Mouse (Mus musculus) erythroblast, embryonic 14.5 days (primary cell): ENCODE measurements around the gene AU040320. TPM values are rescaled to one million over a fixed set of nuclear protein-coding genes. Genes with fewer than 3 reads are reported as not detected.

Experiments
- H3K27me3 ChIP-seq: 2 replicates; pipeline ENCODE4 v1.6.1; 2012; ENCODE audit warnings: inconsistent platforms; ENCODE audit not compliant: control insufficient read depth
- H3K36me3 ChIP-seq: 2 replicates; pipeline ENCODE4 v1.6.1; 2012; ENCODE audit warnings: mild to moderate bottlenecking, inconsistent platforms; ENCODE audit not compliant: control insufficient read depth
- H3K4me1 ChIP-seq: 2 replicates; pipeline ENCODE4 v1.6.1; 2012; ENCODE audit warnings: inconsistent platforms; ENCODE audit not compliant: control insufficient read depth
- H3K4me3 ChIP-seq: replicated peaks from 2 replicates; pipeline ENCODE3; 2012; ENCODE audit warnings: moderate library complexity, mild to moderate bottlenecking, inconsistent platforms
- H3K9me3 ChIP-seq: 2 replicates; pipeline ENCODE4 v1.6.1; 2012; ENCODE audit warnings: low read length, inconsistent platforms, mixed read lengths; ENCODE audit not compliant: control insufficient read depth
- GATA1 ChIP-seq: IDR thresholded peaks from 2 replicates; pipeline ENCODE4 v1.6.1; 2012; ENCODE audit warnings: low read length, inconsistent platforms, mixed read lengths
- TAL1 ChIP-seq: IDR thresholded peaks from 3 replicates; pipeline ENCODE4 v1.6.1; 2012; ENCODE audit warnings: low read length, inconsistent platforms, mixed read lengths
- polyA plus RNA-seq: library from polyadenylated mRNA; stranded (reverse); fragments of >175 nt; gene quantifications from 2 replicates; pipeline ENCODE4 v1.2.3, GENCODE M21; 2012

The AU040320 gene
- polyA plus RNA-seq: 0.43 and 1.5 TPM in 2 replicates

GRCm38 (mm10) chr4:126753268-126754230 is at the start of gene AU040320, which contains the start of gene Ncdn:
AU040320 (plus strand) TSS chr4:126753544.
Ncdn (minus strand) TSS chr4:126753438.
- Histone ChIP-seq H3K36me3 (peaks cover 26% of the 10 kb centered on the region), H3K9me3 (no peaks in the 10 kb centered on the region), H3K27me3 (no peaks in the 10 kb centered on the region), H3K4me1 (peaks cover 35% of the 10 kb centered on the region), H3K4me3 (peak within 1 kb of the TSS; percentile 98)
- TF ChIP-seq GATA1: no peak

- H3K27me3 ChIP-seq: no peaks in the 10 kb centered on the region
- TF ChIP-seq TAL1 (no peak), GATA1 (no peak)
- no peak overlapping the region for H3K4me3 ChIP-seq
- no peaks in the 10 kb centered on the region for H3K9me3 ChIP-seq
- H3K4me1 ChIP-seq: no peaks in the 10 kb centered on the region
- H3K36me3 ChIP-seq: peaks cover 81% of the 10 kb centered on the region
Measured at GRCm38 (mm10) chr4:126706630-126707438, 46.5 kb upstream of the AU040320 start.

GRCm38 (mm10) chr4:126707439-126707826 is 45.9 kb upstream of the AU040320 start:
- H3K27me3 ChIP-seq: no peaks in the 10 kb centered on the region
- no peak overlapping the region for H3K4me3 ChIP-seq
- H3K36me3 ChIP-seq: peaks cover 80% of the 10 kb centered on the region
- no peaks in the 10 kb centered on the region for H3K4me1 ChIP-seq
- no peaks in the 10 kb centered on the region for H3K9me3 ChIP-seq
- TF ChIP-seq GATA1 (no peak), TAL1 (no peak)

GRCm38 (mm10) chr4:126732111-126732510 is 21.2 kb upstream of the AU040320 start:
- H3K4me1 ChIP-seq: peaks cover 4% of the 10 kb centered on the region
- no peak overlapping the region for H3K4me3 ChIP-seq
- peaks cover 15% of the 10 kb centered on the region; the same call in 1 of the 2 replicates for H3K9me3 ChIP-seq
- no peak for TF ChIP-seq GATA1
- TF ChIP-seq TAL1: no peak
- peaks cover 84% of the 10 kb centered on the region for H3K27me3 ChIP-seq
- H3K36me3 ChIP-seq: no peaks in the 10 kb centered on the region

DNA sequence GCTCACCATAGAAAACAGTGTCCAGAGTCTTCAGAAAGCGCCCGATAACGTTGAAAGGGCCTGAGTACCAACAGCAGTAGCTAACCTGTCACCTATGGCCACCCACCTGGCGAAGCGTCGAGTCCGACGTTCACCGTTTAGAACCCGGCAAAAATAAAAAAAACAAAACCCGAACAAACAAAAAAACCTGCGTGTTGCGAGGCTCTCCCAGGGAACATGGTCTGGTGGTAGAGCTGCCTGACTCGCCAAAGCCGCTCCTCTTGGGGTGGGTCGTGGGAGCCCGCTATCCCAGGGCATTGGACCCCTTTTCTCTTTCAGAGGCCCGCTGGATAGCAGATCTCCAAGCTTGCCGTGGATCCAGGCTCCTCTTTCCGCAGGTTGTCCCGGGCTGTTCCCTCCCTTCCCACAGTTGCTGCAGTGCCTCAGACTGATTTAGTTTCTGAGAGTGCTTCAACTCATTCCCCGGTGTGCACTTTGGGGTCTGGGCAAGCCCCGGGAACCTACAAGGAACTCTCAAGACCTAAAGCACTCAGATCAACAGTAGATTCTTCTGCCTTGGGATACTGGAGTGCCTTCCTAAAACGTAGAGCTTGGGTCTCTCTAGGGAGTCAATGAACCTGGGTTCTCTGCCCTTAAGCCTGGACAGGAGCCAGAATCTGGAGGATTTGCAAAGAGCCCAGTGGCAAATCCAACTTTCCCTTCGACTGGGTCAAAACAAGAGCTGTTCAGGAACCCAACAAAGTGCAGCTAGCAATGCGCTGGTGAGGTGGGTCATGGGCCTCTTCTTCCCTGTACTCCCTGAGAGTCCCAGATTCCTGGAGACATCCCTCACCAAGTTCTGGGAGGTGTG is 20.6 kb upstream of the AU040320 start:
- H3K36me3 ChIP-seq: no peaks in the 10 kb centered on the region
- TF ChIP-seq GATA1 (no peak), TAL1 (no peak)
- H3K4me3 ChIP-seq: no peak overlapping the region
- H3K4me1 ChIP-seq: peaks cover 4% of the 10 kb centered on the region
- peaks cover 15% of the 10 kb centered on the region; the same call in 1 of the 2 replicates for H3K9me3 ChIP-seq
- peaks cover 91% of the 10 kb centered on the region for H3K27me3 ChIP-seq

DNA sequence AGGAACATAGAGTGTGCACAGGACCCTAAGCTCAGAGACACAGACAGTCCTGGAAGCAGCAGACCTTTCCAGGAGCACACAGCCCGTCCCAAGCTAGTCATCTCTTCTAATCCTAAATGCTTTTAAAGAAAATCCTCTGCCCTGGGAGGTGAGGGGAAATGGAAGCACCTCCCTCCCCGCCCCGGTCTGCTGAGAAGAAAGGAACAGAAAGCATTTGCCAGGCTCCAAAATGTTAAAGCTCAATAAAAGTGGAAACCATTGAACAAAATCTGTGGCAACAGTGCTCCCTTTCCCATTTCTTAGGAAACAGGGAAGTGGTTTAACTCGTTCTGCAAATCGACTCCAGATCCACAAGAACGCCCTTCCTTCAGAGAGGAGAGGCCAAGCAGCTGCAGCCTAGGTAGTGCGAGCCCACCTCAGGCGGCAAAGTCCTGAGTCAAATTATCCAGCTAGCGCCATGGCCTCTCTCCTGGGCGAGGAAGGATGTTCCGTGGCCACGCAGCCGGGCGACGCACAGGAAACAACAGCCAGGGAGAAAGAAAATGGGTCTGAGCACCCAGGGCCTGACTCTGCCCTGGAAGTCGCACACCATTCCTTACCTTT is 19.2 kb upstream of the AU040320 start:
- H3K27me3 ChIP-seq: peaks cover 100% of the 10 kb centered on the region
- H3K4me1 ChIP-seq: peaks cover 4% of the 10 kb centered on the region
- TF ChIP-seq TAL1: no peak
- no peak for TF ChIP-seq GATA1
- H3K36me3 ChIP-seq: no peaks in the 10 kb centered on the region
- peaks cover 15% of the 10 kb centered on the region; the same call in 1 of the 2 replicates for H3K9me3 ChIP-seq
- H3K4me3 ChIP-seq: no peak overlapping the region

DNA sequence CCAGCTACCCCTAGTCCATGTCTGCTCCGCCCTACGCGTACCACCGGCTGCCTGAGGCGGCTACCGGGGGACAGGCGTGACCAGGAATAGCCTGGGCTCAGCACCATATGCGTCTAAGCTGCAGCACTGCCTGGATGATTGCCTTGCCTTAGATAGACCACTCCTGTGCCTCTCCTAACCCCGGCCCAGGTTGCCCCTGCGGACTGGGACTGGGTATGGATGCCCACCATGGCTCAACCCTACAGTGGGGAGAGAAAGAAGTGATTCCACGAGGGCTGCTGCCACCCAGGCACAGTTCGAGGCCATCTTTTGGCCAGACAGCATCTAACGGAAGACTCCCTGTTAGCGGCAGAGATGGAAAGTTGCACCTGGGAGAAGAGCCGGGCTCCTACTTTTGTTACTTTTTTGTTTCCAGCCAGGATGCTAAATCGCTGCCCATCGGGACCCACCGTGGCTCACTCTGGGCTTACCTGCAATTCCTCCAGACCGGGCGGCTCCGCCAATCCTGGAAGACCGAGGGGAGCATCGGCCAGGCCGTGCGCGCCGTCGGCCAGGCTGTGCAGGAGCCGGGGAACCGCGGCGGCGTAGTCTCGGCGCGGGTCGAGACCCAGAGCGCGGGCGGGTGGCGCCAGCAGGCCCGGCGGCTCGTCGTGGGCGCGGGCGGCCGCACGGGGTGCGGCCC is 18.5 kb upstream of the AU040320 start:
- Histone ChIP-seq H3K9me3 (peaks cover 15% of the 10 kb centered on the region; the same call in 1 of the 2 replicates), H3K36me3 (no peaks in the 10 kb centered on the region), H3K27me3 (peaks cover 99% of the 10 kb centered on the region), H3K4me1 (peaks cover 4% of the 10 kb centered on the region), H3K4me3 (no peak overlapping the region)
- TF ChIP-seq TAL1: no peak
- no peak for TF ChIP-seq GATA1
